Comparison of ENCODE assay signal across 8 mouse cellular contexts in genomic region chr16:91694455-91695084, GRCm38 (mm10). TPM values are rescaled to one million over a fixed set of nuclear protein-coding genes. Genes with fewer than 3 reads are reported as not detected.
DNase-seq lines count a peak whose midpoint lies in the region; ATAC-seq and TF ChIP-seq lines count a peak whose summit lies in the region.

No protein-coding gene starts in this region.

- H3K4me3 ChIP-seq in ES-E14 (ENCODE audit: insufficient read depth in 1 of 2, low read depth in 1 of 2, low read length in 2 of 2, poor library complexity in 1 of 2, severe bottlenecking in 1 of 2) = no peak overlapping the region
- H3K4me3 ChIP-seq in forebrain, postnatal 0 days (ENCODE audit: low read depth, low read length) = no peak overlapping the region
- no peak overlapping the region for H3K4me3 ChIP-seq in lung, embryonic 14.5 days (ENCODE audit: low read depth, low read length)
- no peak overlapping the region for H3K4me3 ChIP-seq in thymus, adult 2 months (ENCODE audit: control insufficient read depth, insufficient read depth, low read length)

- TF ChIP-seq POLR2A in thymus, adult 2 months (IDR thresholded peaks at IDR 0.05; ENCODE audit: control insufficient read depth, extremely low read depth, insufficient read depth, low read length, poor library complexity) = no peak

- 0 out of 4 replicates have a peak, but pooled peaks cover 0 to 2% of the 10 kb centered on the region in 2 experiments for H3K4me1 ChIP-seq in ES-E14 (ENCODE audit: control insufficient read depth in 2 of 2, insufficient read depth in 2 of 2, low read length in 2 of 2, poor library complexity in 1 of 2)
- no peaks in the 10 kb centered on the region for H3K4me1 ChIP-seq in forebrain, postnatal 0 days (ENCODE audit: insufficient read depth)
- H3K4me1 ChIP-seq in lung, embryonic 14.5 days (ENCODE audit: insufficient read depth) = no peaks in the 10 kb centered on the region
- H3K4me1 ChIP-seq in thymus, adult 2 months (replicated peaks; ENCODE audit: control insufficient read depth, insufficient read depth, low read length) = peaks cover 4% of the 10 kb centered on the region

- peak; percentile 99 for ATAC-seq in forebrain, postnatal 0 days
- ATAC-seq in lung, embryonic 14.5 days (ENCODE audit: insufficient read depth) = peak; percentile 91

- H3K36me3 ChIP-seq in ES-E14 (ENCODE audit: control insufficient read depth, insufficient read depth, low read length, poor library complexity, severe bottlenecking) = peaks cover 11% of the 10 kb centered on the region; the same call in 1 of the 2 replicates
- H3K36me3 ChIP-seq in forebrain, postnatal 0 days (ENCODE audit: insufficient read depth) = peaks cover 30% of the 10 kb centered on the region
- peaks cover 27% of the 10 kb centered on the region for H3K36me3 ChIP-seq in lung, embryonic 14.5 days (ENCODE audit: insufficient read depth)
- no peaks in the 10 kb centered on the region for H3K36me3 ChIP-seq in thymus, adult 2 months (ENCODE audit: control insufficient read depth, insufficient read depth, low read length)

- no peaks in the 10 kb centered on the region for H3K27me3 ChIP-seq in forebrain, postnatal 0 days (ENCODE audit: insufficient read depth, low read length)
- H3K27me3 ChIP-seq in lung, embryonic 14.5 days (ENCODE audit: insufficient read depth, low read length) = no peaks in the 10 kb centered on the region
- H3K27me3 ChIP-seq in thymus, adult 2 months (ENCODE audit: control insufficient read depth, insufficient read depth, low read length) = no peaks in the 10 kb centered on the region

- in situ Hi-C loops in ES-E14 (cut with MboI; ENCODE audit: low sequenced_read_pairs in 2 of 2, unreplicated experiment in 2 of 2) = no loop called here

- 0 out of 2 replicates have a peak overlapping the region, but pooled peaks have one; percentile 14 for H3K9ac ChIP-seq in ES-E14 (ENCODE audit: insufficient read depth, low read depth, low read length, poor library complexity, severe bottlenecking)
- no peak overlapping the region for H3K9ac ChIP-seq in forebrain, postnatal 0 days
- no peak overlapping the region for H3K9ac ChIP-seq in lung, embryonic 14.5 days

- peak; percentile 93 for TF ChIP-seq CTCF in forebrain, postnatal 0 days (IDR thresholded peaks at IDR 0.05; ENCODE audit: low read depth)
- TF ChIP-seq CTCF in lung, embryonic 14.5 days (IDR thresholded peaks at IDR 0.05; ENCODE audit: low read depth) = peak; percentile 93
- TF ChIP-seq CTCF in thymus, adult 2 months (IDR thresholded peaks at IDR 0.05; ENCODE audit: borderline replicate concordance, control insufficient read depth, extremely low read depth, insufficient read depth, low read length, poor library complexity) = peak; percentile 73; the same call in 1 of the 2 replicates

- DNase-seq in ES-E14 (ENCODE audit: low read depth, low spot score) = peak; percentile 66
- peak; percentile 55 for DNase-seq in cerebellum, adult 11-12 months
- peak; percentile 85 for DNase-seq in forebrain, postnatal 0 days
- peak; percentile 68 to 81 for DNase-seq in heart, postnatal 36 days
- peak; percentile 44 to 81 for DNase-seq in layer of hippocampus, adult 18-20 months (ENCODE audit: low spot score in 2 of 2)
- DNase-seq in lung, embryonic 14.5 days = peak; percentile 93
- DNase-seq in ovary, adult 18-20 months (ENCODE audit: low spot score) = peak; percentile 29
- peak; percentile 68 for DNase-seq in thymus, adult 2 months

- no peaks in the 10 kb centered on the region for H3K9me3 ChIP-seq in ES-E14 (ENCODE audit: control insufficient read depth, insufficient read depth, low read depth, low read length)
- no peaks in the 10 kb centered on the region for H3K9me3 ChIP-seq in forebrain, postnatal 0 days (ENCODE audit: low read length)
- no peaks in the 10 kb centered on the region for H3K9me3 ChIP-seq in lung, embryonic 14.5 days (ENCODE audit: low read depth, low read length)

- intact Hi-C loops in heart, postnatal 36 days (cut with DNase I) = loop anchor here (2.0 kb wide), 1 partner anchor 222 kb away; no protein-coding TSS in a partner anchor

- no peak overlapping the region for H3K4me2 ChIP-seq in forebrain, postnatal 0 days (ENCODE audit: low read depth)
- H3K4me2 ChIP-seq in lung, embryonic 14.5 days = no peak overlapping the region

- 27% methylated on average over 14 of the region's 14 CpGs for WGBS in forebrain, postnatal 0 days
- WGBS in lung, embryonic 14.5 days = 23% methylated on average over 14 of the region's 14 CpGs
- WGBS in thymus, adult 2 months = 41% methylated on average over 14 of the region's 14 CpGs

- no peak overlapping the region for H3K27ac ChIP-seq in ES-E14 (ENCODE audit: insufficient read depth, low read depth, low read length, poor library complexity, severe bottlenecking)
- no peak overlapping the region for H3K27ac ChIP-seq in forebrain, postnatal 0 days (ENCODE audit: low read depth, low read length)
- no peak overlapping the region for H3K27ac ChIP-seq in lung, embryonic 14.5 days (ENCODE audit: low read depth)
- H3K27ac ChIP-seq in thymus, adult 2 months (ENCODE audit: control insufficient read depth, insufficient read depth, low read length) = no peak overlapping the region

TF ChIP-seq in ES-E14, 5 proteins besides CTCF, POLR2A, EP300 and RAD21:
- TF ChIP-seq HCFC1 (IDR thresholded peaks at IDR 0.05; ENCODE audit: borderline replicate concordance, insufficient read depth, low read length) = no peak; the same call in 1 of the 2 replicates
- peak; percentile 84 for TF ChIP-seq ZC3H11A (IDR thresholded peaks at IDR 0.05; ENCODE audit: borderline replicate concordance, low read depth, low read length)
- no peak for TF ChIP-seq ZNF384 (IDR thresholded peaks at IDR 0.05; ENCODE audit: low read depth, low read length)

RNA-seq across cellular contexts. Expression of gene Donson, which starts 6.0 kb away (rescaled TPM):
- 35.6 and 38.8 TPM in 2 replicates for total RNA-seq in ES-E14 (2012; rRNA removed)
- 21.9 and 25.8 TPM in 2 replicates for total RNA-seq in forebrain, postnatal 0 days (2014; rRNA removed)
- 9.8 and 12.3 TPM in 2 replicates for polyA plus RNA-seq in forebrain, postnatal 0 days (2015; fragmentation: Nextera tagmentation; extraction: Ambion mirVana)
- total RNA-seq in heart, postnatal 36 days (2021) = 1 to 10 TPM; 2.9 to 3.3 TPM
- total RNA-seq in layer of hippocampus, adult 18-20 months (2021) = 10 to 100 TPM; 18.5 to 19.7 TPM
- polyA plus RNA-seq in lung, embryonic 14.5 days (2014; fragmentation: Nextera tagmentation; extraction: Ambion mirVana) = 34.4 and 35.9 TPM in 2 replicates
- 19.5 and 28.8 TPM in 2 replicates for polyA plus RNA-seq in thymus, adult 2 months (2012; rRNA removed)

RNA-seq across cellular contexts. Expression of gene Cryzl1, which starts 34.2 kb away (rescaled TPM):
- total RNA-seq in ES-E14 (2012; rRNA removed) = 19.0 and 29.7 TPM in 2 replicates
- 62.5 and 69.5 TPM in 2 replicates for total RNA-seq in forebrain, postnatal 0 days (2014; rRNA removed)
- 94.8 and 97.1 TPM in 2 replicates for polyA plus RNA-seq in forebrain, postnatal 0 days (2015; fragmentation: Nextera tagmentation; extraction: Ambion mirVana)
- 10 to 100 TPM; 25.6 to 26.4 TPM for total RNA-seq in heart, postnatal 36 days (2021)
- 100 to 1,000 TPM; 113 TPM for total RNA-seq in layer of hippocampus, adult 18-20 months (2021)
- 69.7 and 74.5 TPM in 2 replicates for polyA plus RNA-seq in lung, embryonic 14.5 days (2014; fragmentation: Nextera tagmentation; extraction: Ambion mirVana)
- 19.1 and 21.7 TPM in 2 replicates for polyA plus RNA-seq in thymus, adult 2 months (2012; rRNA removed)

RNA-seq across cellular contexts. Expression of gene Itsn1, which starts 34.5 kb away (rescaled TPM):
- total RNA-seq in ES-E14 (2012; rRNA removed) = 28.6 and 35.8 TPM in 2 replicates
- 79.2 and 90.5 TPM in 2 replicates for total RNA-seq in forebrain, postnatal 0 days (2014; rRNA removed)
- polyA plus RNA-seq in forebrain, postnatal 0 days (2015; fragmentation: Nextera tagmentation; extraction: Ambion mirVana) = 30.1 and 43.5 TPM in 2 replicates
- total RNA-seq in heart, postnatal 36 days (2021) = 10 to 100 TPM; 44.0 to 44.7 TPM
- total RNA-seq in layer of hippocampus, adult 18-20 months (2021) = 100 to 1,000 TPM; 151 to 158 TPM
- polyA plus RNA-seq in lung, embryonic 14.5 days (2014; fragmentation: Nextera tagmentation; extraction: Ambion mirVana) = 25.4 and 28.5 TPM in 2 replicates
- polyA plus RNA-seq in thymus, adult 2 months (2012; rRNA removed) = 8.9 and 12.9 TPM in 2 replicates

RNA-seq across cellular contexts. Expression of gene Son, which starts 47.3 kb away (rescaled TPM):
- total RNA-seq in ES-E14 (2012; rRNA removed) = 172 and 181 TPM in 2 replicates
- total RNA-seq in forebrain, postnatal 0 days (2014; rRNA removed) = 220 and 279 TPM in 2 replicates
- polyA plus RNA-seq in forebrain, postnatal 0 days (2015; fragmentation: Nextera tagmentation; extraction: Ambion mirVana) = 56.9 and 76.7 TPM in 2 replicates
- total RNA-seq in heart, postnatal 36 days (2021) = 100 to 1,000 TPM; 129 to 154 TPM
- total RNA-seq in layer of hippocampus, adult 18-20 months (2021) = 100 to 1,000 TPM; 221 to 230 TPM
- 149 and 155 TPM in 2 replicates for polyA plus RNA-seq in lung, embryonic 14.5 days (2014; fragmentation: Nextera tagmentation; extraction: Ambion mirVana)
- 258 and 261 TPM in 2 replicates for polyA plus RNA-seq in thymus, adult 2 months (2012; rRNA removed)

RNA-seq across cellular contexts. Expression of gene Gart, which starts 47.8 kb away (rescaled TPM):
- 399 and 435 TPM in 2 replicates for total RNA-seq in ES-E14 (2012; rRNA removed)
- total RNA-seq in forebrain, postnatal 0 days (2014; rRNA removed) = 36.7 and 41.8 TPM in 2 replicates
- polyA plus RNA-seq in forebrain, postnatal 0 days (2015; fragmentation: Nextera tagmentation; extraction: Ambion mirVana) = 35.9 and 44.0 TPM in 2 replicates
- total RNA-seq in heart, postnatal 36 days (2021) = 10 to 100 TPM; 69.0 to 72.7 TPM
- 10 to 100 TPM; 47.4 to 51.2 TPM for total RNA-seq in layer of hippocampus, adult 18-20 months (2021)
- polyA plus RNA-seq in lung, embryonic 14.5 days (2014; fragmentation: Nextera tagmentation; extraction: Ambion mirVana) = 113 and 129 TPM in 2 replicates
- polyA plus RNA-seq in thymus, adult 2 months (2012; rRNA removed) = 44.6 and 48.6 TPM in 2 replicates

Comparison
In these comparisons a context has a peak if more than half of its experiments do, and no peak if none do; other contexts are left out.
1. DNase-seq: peak in every context shown above with its lines; median percentile 93 in lung, embryonic 14.5 days; 85 in forebrain, postnatal 0 days; 74 in heart, postnatal 36 days; 68 in thymus, adult 2 months; 66 in ES-E14; 62 in layer of hippocampus, adult 18-20 months; 55 in cerebellum, adult 11-12 months; 29 in ovary, adult 18-20 months.